Comparison of ENCODE assay signal across 12 mouse cellular contexts in genomic region chr15:80839653-80840420, GRCm38 (mm10).
DNase-seq lines count a peak whose midpoint lies in the region; ATAC-seq and TF ChIP-seq lines count a peak whose summit lies in the region.
"Had no signal": no experiment of that assay in that cellular context is flagged by ENCODE, and none has a peak within 500 bp of the region (broad histone marks: within the 10 kb centered on the region; RNA-seq: fewer than 3 reads in every experiment).

No protein-coding gene starts in this region.

- no peak overlapping the region for H3K27ac ChIP-seq in lung, postnatal 0 days (ENCODE audit: low read length)
- H3K27ac ChIP-seq in hindbrain, embryonic 11.5 days (ENCODE audit: low read depth, low read length) = no peak overlapping the region
- H3K27ac ChIP-seq: embryonic facial prominence, embryonic 12.5 days; limb, embryonic 13.5 days had no signal

- no peaks in the 10 kb centered on the region for H3K27me3 ChIP-seq in lung, postnatal 0 days (replicated peaks; ENCODE audit: insufficient read depth, low read length)
- H3K27me3 ChIP-seq in hindbrain, embryonic 11.5 days (ENCODE audit: control insufficient read depth, insufficient read depth, low read length) = no peaks in the 10 kb centered on the region
- H3K27me3 ChIP-seq: embryonic facial prominence, embryonic 12.5 days; limb, embryonic 13.5 days had no signal

- 62% methylated on average over 9 of the region's 9 CpGs for WGBS in lung, postnatal 0 days
- 52% methylated on average over 9 of the region's 9 CpGs for WGBS in lung, adult 2 months
- WGBS in hindbrain, embryonic 11.5 days = 78% methylated on average over 9 of the region's 9 CpGs

- no peak for TF ChIP-seq CTCF in lung, postnatal 0 days (IDR thresholded peaks at IDR 0.05)
- no peak for TF ChIP-seq CTCF in lung, adult 2 months (IDR thresholded peaks at IDR 0.05; ENCODE audit: insufficient read depth, low read length)

- H3K4me1 ChIP-seq in lung, postnatal 0 days (ENCODE audit: insufficient read depth, low read depth, low read length) = peaks cover 14% of the 10 kb centered on the region; the same call in 1 of the 2 replicates
- H3K4me1 ChIP-seq in lung, adult 2 months (ENCODE audit: control insufficient read depth, insufficient read depth, low read length) = peaks cover 13% of the 10 kb centered on the region; the same call in 1 of the 2 replicates
- no peaks in the 10 kb centered on the region for H3K4me1 ChIP-seq in hindbrain, embryonic 11.5 days (replicated peaks; ENCODE audit: control insufficient read depth, insufficient read depth, low read length)

- 0 out of 2 replicates have a peak, but pooled peaks have one; percentile 26 for ATAC-seq in lung, postnatal 0 days
- ATAC-seq in erythroid progenitor cell, adult 5-6 weeks (replicated peaks; ENCODE audit: low FRiP score, poor library complexity, severe bottlenecking) = peak; percentile 51; the same call in 1 of the 2 replicates
- ATAC-seq in megakaryocyte-erythroid progenitor cell, adult 5-6 weeks (replicated peaks; ENCODE audit: low FRiP score, low TSS enrichment, poor library complexity, severe bottlenecking) = peak; percentile 74
- ATAC-seq in hindbrain, embryonic 11.5 days (ENCODE audit: low FRiP score) = no peak

- no peaks in the 10 kb centered on the region for H3K36me3 ChIP-seq in lung, postnatal 0 days (ENCODE audit: insufficient read depth, low read length)
- no peaks in the 10 kb centered on the region for H3K36me3 ChIP-seq in hindbrain, embryonic 11.5 days (ENCODE audit: control insufficient read depth, insufficient read depth, low read length)
- H3K36me3 ChIP-seq: embryonic facial prominence, embryonic 12.5 days; limb, embryonic 13.5 days had no signal

- no peak overlapping the region for H3K4me2 ChIP-seq in lung, postnatal 0 days (replicated peaks; ENCODE audit: low read depth, low read length)
- no peak overlapping the region for H3K4me2 ChIP-seq in hindbrain, embryonic 11.5 days (replicated peaks; ENCODE audit: low read depth, low read length)
- H3K4me2 ChIP-seq: embryonic facial prominence, embryonic 12.5 days; limb, embryonic 13.5 days had no signal

- no peak overlapping the region for H3K4me3 ChIP-seq in lung, postnatal 0 days (ENCODE audit: low read depth, low read length)
- no peak overlapping the region for H3K4me3 ChIP-seq in lung, adult 2 months (replicated peaks; ENCODE audit: extremely low read depth, low read depth, low read length)
- H3K4me3 ChIP-seq in hindbrain, embryonic 11.5 days (ENCODE audit: low read depth, low read length) = no peak overlapping the region
- H3K4me3 ChIP-seq: embryonic facial prominence, embryonic 12.5 days; limb, embryonic 13.5 days had no signal

- no peak for TF ChIP-seq POLR2A in lung, adult 2 months (IDR thresholded peaks at IDR 0.05; ENCODE audit: borderline replicate concordance, extremely low read depth, low read depth, low read length)

- H3K9ac ChIP-seq in lung, postnatal 0 days (replicated peaks; ENCODE audit: low read depth) = no peak overlapping the region
- no peak overlapping the region for H3K9ac ChIP-seq in hindbrain, embryonic 11.5 days (ENCODE audit: low read depth, low read length)
- H3K9ac ChIP-seq: embryonic facial prominence, embryonic 12.5 days; limb, embryonic 13.5 days had no signal

- no peak for TF ChIP-seq EP300 in lung, postnatal 0 days (IDR thresholded peaks at IDR 0.05)

- no peaks in the 10 kb centered on the region for H3K9me3 ChIP-seq in lung, postnatal 0 days (ENCODE audit: low read length)
- H3K9me3 ChIP-seq in hindbrain, embryonic 11.5 days (ENCODE audit: control insufficient read depth, low read length) = no peaks in the 10 kb centered on the region
- H3K9me3 ChIP-seq: embryonic facial prominence, embryonic 12.5 days; limb, embryonic 13.5 days had no signal

- DNase-seq in cerebellum, adult 8-10 months = peak; percentile 38
- DNase-seq in cerebellum, adult 9-11 months = no peak
- no peak for DNase-seq in lung, postnatal 0 days (ENCODE audit: low spot score)
- DNase-seq in lung, adult 2 months = no peak
- no peak for DNase-seq in retina, postnatal 1 day
- DNase-seq in hindbrain, embryonic 11.5 days (ENCODE audit: low spot score) = no peak
- DNase-seq: lung, postnatal 4 days; thymus, postnatal 14 days had no signal
